Mouse (Mus musculus) frontal cortex, postnatal 10 days (tissue): ENCODE results near the gene Ubxn6.
"Not testable (repeated sequence)": the region's sequence is repeated elsewhere in the genome, so short reads cannot be mapped to it uniquely, and the experiment has no call there.

ENCODE experiments used
- DNase-seq, 2 experiments: peaks; one replicate each; pipeline ENCODE4 v3.0.0; 2022; ENCODE audit warnings: low spot score in 2 of 2, mixed read lengths in 1 of 2

Ubxn6 gene

GRCm38 (mm10) chr17:56074827-56075208 lies at the start of gene Ubxn6:
Gene Ubxn6 (minus strand): TSS chr17:56075028.
- peak; percentile 96 to 97 for DNase-seq

- DNase-seq: no peak
Measured at GRCm38 (mm10) chr17:56123681-56124340, 49.0 kb upstream of the Ubxn6 start.

GRCm38 (mm10) chr17:56123161-56123560 lies 48.3 kb upstream of the Ubxn6 start:
- no peak for DNase-seq

- no peak for DNase-seq
Measured at GRCm38 (mm10) chr17:56121826-56122225, 47.0 kb upstream of the Ubxn6 start, which contains the start of gene Lrg1. Gene Lrg1 (minus strand): TSS chr17:56122001.

- DNase-seq: no peak
Measured at GRCm38 (mm10) chr17:56119981-56120880, 45.4 kb upstream of the Ubxn6 start.

- DNase-seq: no peak
Measured at GRCm38 (mm10) chr17:56119431-56119830, 44.6 kb upstream of the Ubxn6 start.

DNA sequence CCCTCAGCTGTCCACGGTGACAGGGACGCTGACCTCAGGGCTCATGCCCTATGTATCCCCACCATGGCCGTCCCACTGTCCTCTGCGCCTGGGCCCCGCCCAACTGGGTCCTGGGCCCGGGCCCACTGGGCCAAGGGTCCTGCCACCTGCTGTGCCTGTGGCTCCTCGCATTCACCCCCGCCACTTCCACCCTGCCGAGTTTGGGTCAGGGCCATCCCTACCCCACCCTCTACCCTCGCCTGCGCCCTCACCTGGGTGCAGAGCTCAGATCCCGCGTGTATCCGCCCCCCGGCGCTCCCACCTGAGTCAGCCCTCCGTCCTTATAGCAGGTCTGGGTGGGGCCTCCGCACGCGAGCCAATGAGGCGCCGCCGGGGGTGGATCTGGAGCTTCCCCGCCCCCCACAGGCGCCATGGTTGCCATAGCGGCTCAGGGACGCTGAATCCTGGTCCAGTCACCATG lies 42.5 kb upstream of the Ubxn6 start, which contains the start of gene Plin5:
Plin5 (minus strand) TSS at position 346 of the 460 bp plus-strand sequence.
- peak; percentile 41 to 50 for DNase-seq

- DNase-seq: no peak
Measured at GRCm38 (mm10) chr17:56116193-56116592, 41.4 kb upstream of the Ubxn6 start.

DNA sequence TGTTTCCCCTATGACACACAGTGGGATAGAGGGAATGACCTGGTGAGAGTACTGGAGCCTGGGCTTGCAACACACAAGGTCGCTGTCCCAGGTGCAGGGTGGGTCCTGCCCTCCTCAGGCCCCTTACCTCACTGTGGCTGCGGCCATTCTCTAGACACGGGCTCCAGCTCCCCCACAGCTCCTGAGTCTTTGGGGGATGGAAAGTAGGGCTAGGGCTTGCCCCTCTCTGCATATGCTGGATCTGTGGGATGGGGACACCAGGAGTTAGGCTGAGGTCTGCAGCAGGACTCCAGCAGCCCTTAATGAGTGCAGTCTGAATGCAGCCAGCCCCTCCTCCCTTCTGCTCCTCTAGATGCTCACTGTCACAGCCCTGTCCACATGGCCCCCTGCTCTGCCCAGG lies 37.9 kb upstream of the Ubxn6 start:
- DNase-seq: no peak

DNA sequence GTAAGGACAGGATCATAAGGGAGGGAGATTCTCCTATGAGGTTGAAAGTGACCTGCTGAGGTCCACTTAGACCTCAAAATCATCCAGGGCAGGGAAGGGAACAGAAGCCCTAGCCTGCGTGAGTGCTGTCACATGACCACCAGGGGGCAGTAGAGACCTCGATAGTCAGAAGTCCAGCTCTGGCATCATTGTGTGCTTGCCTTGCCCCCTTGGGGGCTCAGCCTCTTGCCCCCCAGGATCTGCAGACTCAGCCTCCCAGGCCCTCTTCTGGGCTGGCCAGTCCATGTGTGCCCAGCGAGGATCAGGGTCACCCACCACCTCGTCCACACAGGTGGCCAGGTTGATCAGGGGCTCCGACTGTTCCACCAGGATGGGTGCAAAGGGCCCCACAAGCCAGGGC lies 37.0 kb upstream of the Ubxn6 start:
- DNase-seq: peak in 1 of 2 experiments; percentile 50

DNA sequence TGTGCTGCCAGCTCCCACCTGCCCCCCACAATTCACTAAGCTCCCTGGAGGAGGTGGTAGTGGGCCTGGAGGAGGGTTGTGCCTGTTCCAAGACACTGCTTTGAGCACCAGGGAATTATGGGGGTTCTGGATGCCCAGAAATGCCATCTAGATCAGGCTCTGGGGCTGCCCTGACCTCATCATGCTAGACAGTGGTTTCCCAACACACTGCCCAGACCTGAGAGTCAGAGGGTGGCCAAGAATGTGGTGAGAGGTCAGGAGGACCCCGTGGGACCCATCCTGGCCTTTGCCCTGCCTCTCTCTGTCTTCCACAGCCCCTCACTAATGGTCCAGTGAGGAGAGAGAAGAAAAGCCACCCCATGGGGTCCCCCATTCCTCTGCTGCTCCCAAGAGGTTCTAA lies 36.2 kb upstream of the Ubxn6 start:
- DNase-seq: no peak

GRCm38 (mm10) chr17:56110571-56110970 lies 35.7 kb upstream of the Ubxn6 start:
- DNase-seq: no peak

- DNase-seq: no peak
Measured at GRCm38 (mm10) chr17:56109219-56110051, 34.6 kb upstream of the Ubxn6 start, which contains the start of gene Plin4. Gene Plin4 (minus strand): TSS chr17:56109803.

DNA sequence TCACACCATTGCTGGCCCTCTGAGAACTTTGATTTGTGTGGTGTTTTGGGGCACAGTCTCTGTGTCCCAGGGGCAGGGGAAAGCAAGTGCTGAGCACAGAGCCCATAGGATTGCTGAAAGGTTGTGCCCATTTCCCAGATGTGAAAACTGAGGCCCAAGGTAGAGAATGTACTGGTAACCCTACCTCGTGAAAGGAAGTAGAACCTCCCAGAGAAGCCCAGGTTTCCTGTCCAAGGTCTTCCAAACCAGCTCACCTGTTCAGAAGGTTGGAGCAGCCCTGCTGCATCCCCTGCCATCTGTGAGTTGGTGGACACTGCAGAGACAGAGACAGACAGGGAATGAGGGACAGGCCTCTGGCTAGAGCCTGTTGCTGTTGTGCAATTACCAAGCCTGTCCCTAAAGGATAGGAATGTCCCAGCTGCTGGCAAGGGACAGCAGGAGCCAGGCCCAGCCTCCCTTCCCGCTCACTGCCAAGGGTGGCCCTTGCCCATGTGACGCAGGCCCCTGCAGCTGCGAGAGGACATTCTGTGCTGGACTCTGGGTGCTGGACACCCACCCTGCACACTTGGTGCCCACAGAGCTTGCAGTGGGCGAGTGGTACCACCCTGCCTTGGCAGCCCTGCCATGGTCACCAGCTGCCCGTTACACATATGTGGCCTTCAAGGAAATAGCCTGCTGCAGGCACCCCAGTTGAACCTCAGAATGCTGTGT lies 33.7 kb upstream of the Ubxn6 start:
- peak in 1 of 2 experiments; percentile 68 for DNase-seq

DNA sequence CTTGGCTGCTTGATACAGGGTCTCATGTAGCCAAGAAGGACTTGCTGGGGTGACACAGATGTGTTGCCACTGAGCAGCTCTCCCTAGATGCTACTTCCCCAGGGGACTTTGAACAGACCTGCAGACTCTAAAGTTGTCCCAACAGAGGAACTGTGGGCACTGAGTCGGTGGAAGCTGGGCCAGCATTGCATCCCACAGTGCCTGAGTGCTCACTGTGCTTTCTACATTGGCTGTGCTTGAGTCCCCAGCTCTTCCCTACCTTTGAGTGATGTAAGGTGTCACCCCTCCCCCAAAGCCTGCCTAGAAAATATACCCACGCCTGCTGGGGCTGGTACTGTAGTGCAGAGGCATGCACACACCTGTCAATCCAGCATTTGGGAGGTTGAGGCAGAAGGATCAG lies 32.9 kb upstream of the Ubxn6 start:
- DNase-seq: no peak

DNA sequence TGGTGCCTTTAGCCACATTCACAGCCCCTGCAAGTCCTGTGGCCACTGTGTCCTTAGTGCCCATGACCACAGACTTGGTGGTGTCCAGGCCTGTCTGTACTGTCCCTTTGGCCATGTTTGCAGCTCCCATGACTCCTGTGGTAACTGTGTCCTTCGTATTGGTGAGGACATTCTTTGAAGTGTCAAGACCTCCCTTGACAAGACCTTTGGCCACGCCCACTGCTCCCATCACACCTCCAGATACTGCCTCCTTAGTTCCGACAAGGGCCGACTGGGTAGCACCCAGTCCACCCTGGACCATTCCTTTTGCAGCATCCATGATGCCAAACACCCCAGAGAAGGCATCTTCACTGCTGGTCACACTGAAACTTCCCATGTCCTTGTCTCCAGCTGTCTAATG lies 32.2 kb upstream of the Ubxn6 start:
- DNase-seq: no peak

DNA sequence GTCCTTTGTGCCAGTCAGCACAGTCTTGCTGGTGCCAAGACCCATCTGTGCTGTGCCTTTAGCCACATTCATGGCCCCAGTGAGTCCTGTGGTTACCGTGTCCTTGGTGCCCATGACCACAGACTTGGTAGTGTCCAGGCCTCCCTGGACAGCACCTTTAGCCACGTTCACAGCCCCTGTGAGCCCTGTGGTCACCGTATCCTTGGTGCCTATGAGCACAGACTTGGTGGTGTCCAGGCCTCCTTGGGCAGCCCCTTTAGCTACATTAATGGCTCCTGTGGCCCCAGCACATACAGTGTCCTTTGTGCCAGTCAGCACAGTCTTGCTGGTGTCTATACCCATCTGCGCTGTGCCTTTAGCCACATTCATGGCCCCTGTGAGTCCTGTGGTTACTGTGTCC lies 31.6 kb upstream of the Ubxn6 start:
- not testable (repeated sequence) for DNase-seq

DNA sequence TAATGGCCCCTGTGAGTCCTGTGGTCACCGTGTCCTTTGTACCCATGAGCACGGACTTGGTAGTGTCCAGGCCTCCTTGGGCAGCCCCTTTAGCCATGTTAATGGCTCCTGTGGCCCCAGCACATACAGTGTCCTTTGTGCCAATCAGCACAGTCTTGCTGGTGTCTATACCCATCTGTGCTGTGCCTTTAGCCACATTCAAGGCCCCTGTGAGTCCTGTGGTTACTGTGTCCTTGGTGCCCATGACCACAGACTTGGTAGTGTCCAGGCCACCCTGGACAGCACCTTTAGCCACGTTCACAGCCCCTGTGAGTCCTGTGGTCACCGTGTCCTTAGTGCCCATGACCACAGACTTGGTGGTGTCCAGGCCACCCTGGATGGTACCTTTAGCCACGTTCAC lies 30.0 kb upstream of the Ubxn6 start:
- DNase-seq: not testable (repeated sequence)

DNA sequence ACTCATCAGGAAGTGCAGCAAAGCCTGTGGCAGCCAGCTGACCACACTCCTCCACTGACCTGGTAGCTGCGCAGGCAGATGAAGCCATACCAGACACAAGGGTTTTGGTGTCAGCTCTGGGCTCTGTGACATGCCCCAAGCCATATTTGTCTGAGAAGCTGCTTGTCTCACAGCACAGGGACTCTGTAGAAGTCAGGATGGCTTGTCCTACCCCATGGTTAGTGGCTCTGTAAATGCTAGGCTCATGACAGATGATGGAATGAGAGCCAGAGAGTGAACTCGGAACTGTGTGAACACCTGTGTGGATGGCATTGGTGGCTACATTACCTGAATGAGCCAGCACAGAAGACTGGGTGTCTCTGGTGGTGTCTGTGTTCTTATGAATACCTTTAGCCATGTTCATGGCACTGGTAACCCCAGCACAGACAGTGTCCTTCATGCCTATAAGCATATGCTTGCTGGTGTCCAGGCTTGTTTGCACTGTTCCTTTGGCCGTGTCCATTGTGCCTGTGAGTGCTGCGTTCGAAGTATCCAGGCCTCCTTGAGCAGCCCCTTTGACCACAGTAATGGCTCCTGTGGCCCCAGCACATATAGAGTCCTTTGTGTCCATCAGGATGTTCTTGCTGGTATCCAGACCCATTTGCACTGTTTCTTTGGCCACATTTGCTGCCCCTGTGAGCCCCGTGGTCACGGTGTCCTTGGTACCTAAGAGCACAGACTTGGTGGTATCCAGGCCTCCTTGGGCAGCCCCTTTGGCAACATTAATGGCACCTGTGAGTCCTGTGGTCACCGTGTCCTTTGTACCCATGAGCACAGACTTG lies 28.8 kb upstream of the Ubxn6 start:
- DNase-seq: no peak

DNA sequence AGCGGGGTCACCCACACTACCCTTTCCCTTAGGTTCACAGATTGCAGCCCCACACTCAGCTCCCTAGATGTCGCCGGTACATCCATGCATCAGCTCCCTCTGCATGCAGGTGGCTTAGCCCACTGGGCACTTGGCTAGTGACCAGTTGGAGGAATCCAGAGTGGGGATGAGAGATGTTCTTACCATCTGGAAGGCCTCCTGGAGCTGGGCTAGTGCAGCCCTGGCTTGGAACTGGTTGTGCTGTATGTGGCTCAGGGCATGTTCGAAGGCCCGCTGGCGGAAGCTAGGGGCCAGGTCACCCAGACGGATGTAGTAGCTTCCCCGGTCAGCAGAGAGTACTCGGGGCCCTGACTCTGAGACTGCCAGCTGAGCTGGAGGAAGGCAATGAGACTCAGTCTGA lies 28.1 kb upstream of the Ubxn6 start:
- DNase-seq: no peak
